Mouse (Mus musculus) limb, embryonic 14.5 days (tissue): ENCODE measurements around the gene Tead3. TPM values are rescaled to one million over a fixed set of nuclear protein-coding genes. Genes with fewer than 3 reads are reported as not detected.

ENCODE experiments used
- ATAC-seq: fragments of 200-750 bp; cut with Nextera tagmentation; 2 replicates; pipeline ENCODE4 v1.8.0; 2017; ENCODE audit warnings: low read depth, moderate number of reproducible peaks, moderate TSS enrichment; ENCODE audit not compliant: low FRiP score
- DNase-seq: peaks from one replicate; pipeline ENCODE4 v3.0.0-alpha.2; 2015; ENCODE audit warnings: low spot score
- H3K27ac ChIP-seq: fragments of 300-500 bp; sonication (generic); replicated peaks from 2 replicates; pipeline ENCODE4 v1.5.1; 2014; ENCODE audit warnings: low read depth, mild to moderate bottlenecking, low read length, moderate library complexity, mixed read lengths
- H3K27me3 ChIP-seq: fragments of 300-500 bp; sonication (generic); 2 replicates; pipeline ENCODE4 v1.6.1; 2014; ENCODE audit warnings: low read length, mixed read lengths; ENCODE audit not compliant: control insufficient read depth, insufficient read depth
- H3K36me3 ChIP-seq: fragments of 300-500 bp; sonication (generic); 2 replicates; pipeline ENCODE4 v1.6.1; 2014; ENCODE audit warnings: mild to moderate bottlenecking, low read length, moderate library complexity, mixed read lengths; ENCODE audit not compliant: control insufficient read depth, insufficient read depth
- H3K4me1 ChIP-seq: fragments of 300-500 bp; sonication (generic); 2 replicates; pipeline ENCODE4 v1.6.1; 2014; ENCODE audit warnings: antibody characterized with exemption, low read length, mixed read lengths; ENCODE audit not compliant: control insufficient read depth, insufficient read depth
- H3K4me2 ChIP-seq: fragments of 300-500 bp; sonication (generic); replicated peaks from 2 replicates; pipeline ENCODE4 v1.6.1; 2014; ENCODE audit warnings: low read depth, mild to moderate bottlenecking, low read length, moderate library complexity; ENCODE audit not compliant: severe bottlenecking
- H3K4me3 ChIP-seq: fragments of 300-500 bp; sonication (generic); replicated peaks from 2 replicates; pipeline ENCODE4 v1.5.1; 2014; ENCODE audit warnings: low read length
- H3K9ac ChIP-seq: fragments of 300-500 bp; sonication (generic); 2 replicates; pipeline ENCODE4 v1.6.1; 2014; ENCODE audit warnings: mild to moderate bottlenecking, low read depth, low read length, moderate library complexity; ENCODE audit not compliant: severe bottlenecking
- H3K9me3 ChIP-seq: fragments of 300-500 bp; sonication (generic); 2 replicates; pipeline ENCODE4 v1.6.1; 2016; ENCODE audit warnings: low read length; ENCODE audit not compliant: control insufficient read depth
- POLR2A ChIP-seq: fragments of 200-500 bp; IDR thresholded peaks from 2 replicates; pipeline ENCODE4 v1.8.0; 2012; ENCODE audit warnings: inconsistent platforms, mild to moderate bottlenecking, moderate library complexity, borderline replicate concordance; ENCODE audit not compliant: insufficient read depth, insufficient read length; ENCODE audit errors: extremely low read depth
- WGBS: fragments of 180-500 bp; shearing (Covaris S2); extraction: QIAGEN DNeasy Blood & Tissue Kit; methylation state at CpG from one replicate; pipeline ENCODE4 v1.1.7; 2014; 5-methylcytosine and 5-hydroxymethylcytosine counted together
- polyA plus RNA-seq, 2 experiments: library from polyadenylated mRNA; depleted of rRNA in 1 of 2; stranded (reverse) in 1 of 2; unstranded in 1 of 2; fragments of >200 nt; fragmentation: Nextera tagmentation in 1 of 2; extraction: Ambion mirVana in 1 of 2; gene quantifications; 2 replicates each; pipeline versions ENCODE4 v1.2.1 to v1.2.3; 2012 to 2014

Gene Tead3
- polyA plus RNA-seq, 2 experiments = 17.4 to 85.6 TPM

DNA sequence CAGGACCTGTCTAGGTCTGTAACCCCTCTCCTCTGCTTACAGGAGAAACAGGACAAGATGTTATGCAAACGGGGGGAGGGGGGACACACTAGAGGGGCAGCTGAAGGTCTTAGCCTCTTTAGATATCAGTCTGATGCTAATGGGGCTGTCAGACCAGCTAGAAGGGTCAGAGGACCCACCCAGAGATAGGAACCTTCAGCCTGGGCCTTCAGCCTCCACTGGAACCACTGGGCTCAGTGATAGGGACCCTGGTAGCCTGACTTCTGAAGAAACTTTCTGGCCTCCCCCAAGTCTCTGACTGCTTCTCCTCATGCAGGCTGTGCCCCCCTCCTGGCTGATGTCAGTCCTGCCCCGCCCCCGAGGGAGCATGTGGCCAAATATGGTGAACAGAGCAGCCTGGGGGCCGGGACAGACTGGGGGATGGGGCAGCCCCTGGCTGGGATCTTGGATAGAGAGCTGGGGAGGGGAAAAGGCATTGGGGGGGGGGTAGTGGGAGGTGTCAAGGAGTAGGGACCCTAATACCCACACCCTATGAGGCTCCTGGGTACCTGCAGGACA is 6.5 kb downstream of the Tead3 start:
- ATAC-seq (no peak), DNase-seq (no peak)
- Histone ChIP-seq H3K4me2 (0 out of 2 replicates have a peak overlapping the region, but pooled peaks have one; percentile 15), H3K36me3 (peaks cover 19% of the 10 kb centered on the region), H3K4me3 (no peak overlapping the region), H3K27me3 (no peaks in the 10 kb centered on the region), H3K27ac (peak overlapping the region; percentile 85; the same call in 1 of the 2 replicates), H3K9ac (no peak overlapping the region), H3K4me1 (peaks cover 64% of the 10 kb centered on the region), H3K9me3 (no peaks in the 10 kb centered on the region)
- no peak for TF ChIP-seq POLR2A
- WGBS = 16% methylated on average over 4 of the region's 4 CpGs

DNA sequence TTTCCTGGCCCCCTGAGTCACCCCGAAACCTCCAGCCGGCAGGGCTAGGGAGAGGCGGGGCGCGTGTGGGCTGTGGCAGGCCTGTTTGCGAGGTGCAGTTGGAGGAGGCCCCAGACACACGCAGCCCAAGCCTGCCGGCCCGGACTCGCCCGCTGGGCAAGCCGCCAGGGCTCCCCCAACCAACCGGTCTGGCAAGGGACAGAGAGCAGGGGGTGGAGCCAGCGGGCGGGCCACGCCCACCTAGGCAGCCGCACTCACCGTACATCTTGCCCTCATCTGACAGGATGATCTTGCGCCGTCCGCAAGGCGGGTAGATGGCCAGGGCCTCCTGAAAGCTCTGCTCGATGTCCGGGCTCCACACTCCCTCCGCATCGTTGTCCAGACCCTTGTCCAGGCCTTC is 9.5 kb downstream of the Tead3 start:
- no peaks in the 10 kb centered on the region for H3K27me3 ChIP-seq
- H3K36me3 ChIP-seq = peaks cover 46% of the 10 kb centered on the region
- TF ChIP-seq POLR2A = no peak
- no peaks in the 10 kb centered on the region for H3K9me3 ChIP-seq
- ATAC-seq (peak; percentile 64), DNase-seq (peak; percentile 83)
- 7% methylated on average over 25 of the region's 26 CpGs for WGBS
- H3K9ac ChIP-seq = peak overlapping the region; percentile 38
- peak overlapping the region; percentile 21 for H3K4me3 ChIP-seq
- peak overlapping the region; percentile 45 for H3K4me2 ChIP-seq
- H3K4me1 ChIP-seq = peaks cover 41% of the 10 kb centered on the region
- peak overlapping the region; percentile 77 for H3K27ac ChIP-seq

DNA sequence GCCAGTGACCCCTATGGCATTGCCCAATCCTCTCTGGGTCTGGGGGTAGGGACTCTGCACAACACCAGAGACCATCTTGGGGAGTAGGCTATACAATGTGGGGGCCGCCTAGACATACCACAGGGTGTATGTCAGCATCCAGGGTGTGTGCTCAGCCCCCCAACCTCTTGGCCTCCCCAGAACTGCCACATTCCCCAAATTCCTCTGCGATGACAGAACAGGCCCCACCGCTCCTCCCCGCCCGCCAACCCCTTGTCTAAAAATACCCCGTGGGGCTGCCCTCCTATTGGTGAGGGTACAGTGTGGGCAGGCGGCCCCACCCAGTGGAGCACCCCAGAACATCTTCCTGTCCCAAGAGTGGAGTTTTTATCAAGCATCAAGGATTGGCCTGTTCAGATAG is 10.0 kb downstream of the Tead3 start:
- no peaks in the 10 kb centered on the region for H3K9me3 ChIP-seq
- H3K9ac ChIP-seq = peak overlapping the region; percentile 38
- H3K27me3 ChIP-seq = no peaks in the 10 kb centered on the region
- H3K4me2 ChIP-seq = peak overlapping the region; percentile 45
- peaks cover 51% of the 10 kb centered on the region for H3K36me3 ChIP-seq
- peak overlapping the region; percentile 77 for H3K27ac ChIP-seq
- H3K4me1 ChIP-seq = peaks cover 36% of the 10 kb centered on the region
- no peak for TF ChIP-seq POLR2A
- DNase-seq (no peak), ATAC-seq (peak; percentile 11)
- WGBS = 55% methylated on average over 7 of the region's 7 CpGs
- H3K4me3 ChIP-seq = peak overlapping the region; percentile 21; the same call in 1 of the 2 replicates

DNA sequence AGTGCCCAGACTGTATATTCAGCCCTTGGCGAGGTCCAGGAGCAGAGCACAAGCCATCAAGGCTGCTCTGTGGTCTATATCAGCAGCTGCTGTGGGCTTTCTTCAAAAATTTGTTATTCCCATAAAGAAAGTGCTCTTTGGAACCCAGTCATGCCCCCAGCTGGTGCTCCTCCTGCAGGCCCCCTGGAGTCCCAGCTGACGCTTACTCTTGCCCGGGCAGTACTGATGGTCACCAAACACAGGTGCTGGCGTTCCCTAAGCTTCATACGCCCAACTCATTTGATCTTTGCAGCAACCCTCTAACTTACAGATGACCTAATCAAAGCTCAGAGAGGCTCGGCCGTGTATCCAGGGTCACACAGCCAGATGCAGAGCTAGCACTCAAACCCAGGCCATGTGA is 13.1 kb downstream of the Tead3 start:
- H3K9ac ChIP-seq = no peak overlapping the region
- DNase-seq (no peak), ATAC-seq (no peak)
- no peak for TF ChIP-seq POLR2A
- H3K4me3 ChIP-seq = no peak overlapping the region
- no peak overlapping the region for H3K27ac ChIP-seq
- H3K27me3 ChIP-seq = no peaks in the 10 kb centered on the region
- 92% methylated on average over 7 of the region's 7 CpGs for WGBS
- peaks cover 80% of the 10 kb centered on the region for H3K36me3 ChIP-seq
- H3K9me3 ChIP-seq = no peaks in the 10 kb centered on the region
- no peak overlapping the region for H3K4me2 ChIP-seq
- H3K4me1 ChIP-seq = peaks cover 26% of the 10 kb centered on the region

DNA sequence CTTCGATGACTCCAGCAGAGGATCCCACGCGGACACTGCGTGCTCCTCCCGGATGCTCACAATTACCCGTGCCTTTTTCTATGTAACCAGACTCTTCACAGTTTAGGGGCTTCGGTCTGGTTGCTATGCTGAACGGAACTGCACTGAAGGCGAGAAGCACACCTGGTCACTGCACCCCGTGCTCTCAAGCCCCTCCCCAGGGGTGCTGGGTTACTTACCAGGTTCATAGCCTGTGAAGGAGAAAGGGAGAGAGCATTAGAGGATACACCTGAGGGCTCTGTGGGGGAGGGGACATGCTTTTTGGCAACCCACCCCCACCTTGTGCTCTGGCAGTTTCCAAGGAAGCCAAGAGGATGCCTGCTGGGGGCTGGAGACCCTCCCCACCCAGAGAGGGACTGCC is 15.3 kb downstream of the Tead3 start:
- TF ChIP-seq POLR2A = no peak
- Histone ChIP-seq H3K9me3 (no peaks in the 10 kb centered on the region), H3K4me2 (no peak overlapping the region), H3K27me3 (no peaks in the 10 kb centered on the region), H3K9ac (no peak overlapping the region), H3K4me3 (no peak overlapping the region), H3K36me3 (peaks cover 89% of the 10 kb centered on the region), H3K27ac (no peak overlapping the region), H3K4me1 (peaks cover 10% of the 10 kb centered on the region)
- DNase-seq (no peak), ATAC-seq (no peak)
- WGBS = 66% methylated on average over 10 of the region's 10 CpGs
